Mouse (Mus musculus): ENCODE data around the gene Pde8b. TPM values are rescaled to one million over a fixed set of nuclear protein-coding genes. Genes with fewer than 3 reads are reported as not detected.

Pde8b gene
- polyA plus RNA-seq, 1 experiment, result 46.6 TPM

- DNase-seq (ENCODE audit: extremely low spot score in 1 of 2, low spot score in 1 of 2), result no peak
These were observed 158.3 kb downstream of the Pde8b start for GRCm38 (mm10) chr13:95091546-95092445.

- peak; percentile 56 to 72 for DNase-seq (ENCODE audit: extremely low spot score in 1 of 2, low spot score in 1 of 2)
These were observed 162.8 kb downstream of the Pde8b start for GRCm38 (mm10) chr13:95087358-95087787.

- DNase-seq (ENCODE audit: extremely low spot score in 1 of 2, low spot score in 1 of 2), result no peak
These were observed 164.1 kb downstream of the Pde8b start for GRCm38 (mm10) chr13:95086033-95086432.

GRCm38 (mm10) chr13:95082611-95083010 is 167.5 kb downstream of the Pde8b start:
- no peak for DNase-seq (ENCODE audit: extremely low spot score in 1 of 2, low spot score in 1 of 2)

GRCm38 (mm10) chr13:95081082-95081481 is 169.1 kb downstream of the Pde8b start:
- DNase-seq (ENCODE audit: extremely low spot score in 1 of 2, low spot score in 1 of 2), result peak; percentile 62 to 63

- no peak for DNase-seq (ENCODE audit: extremely low spot score in 1 of 2, low spot score in 1 of 2)
These were observed 171.6 kb downstream of the Pde8b start for GRCm38 (mm10) chr13:95078492-95078891.

GRCm38 (mm10) chr13:95077688-95078087 is 172.4 kb downstream of the Pde8b start:
- no peak for DNase-seq (ENCODE audit: extremely low spot score in 1 of 2, low spot score in 1 of 2)

- DNase-seq (ENCODE audit: extremely low spot score in 1 of 2, low spot score in 1 of 2), result no peak
These were observed 174.0 kb downstream of the Pde8b start for GRCm38 (mm10) chr13:95076142-95076541.

GRCm38 (mm10) chr13:95073445-95074172 is 176.5 kb downstream of the Pde8b start:
- no peak for DNase-seq (ENCODE audit: extremely low spot score in 1 of 2, low spot score in 1 of 2)

- no peak for DNase-seq (ENCODE audit: extremely low spot score in 1 of 2, low spot score in 1 of 2)
These were observed 179.9 kb downstream of the Pde8b start for GRCm38 (mm10) chr13:95070268-95070667.

- no peak for DNase-seq (ENCODE audit: extremely low spot score in 1 of 2, low spot score in 1 of 2)
These were observed 182.3 kb downstream of the Pde8b start for GRCm38 (mm10) chr13:95067854-95068253.

- DNase-seq (ENCODE audit: extremely low spot score in 1 of 2, low spot score in 1 of 2), result no peak
These were observed 186.6 kb downstream of the Pde8b start for GRCm38 (mm10) chr13:95063390-95064017.

GRCm38 (mm10) chr13:95058885-95059284 is 191.3 kb downstream of the Pde8b start:
- no peak for DNase-seq (ENCODE audit: extremely low spot score in 1 of 2, low spot score in 1 of 2)

GRCm38 (mm10) chr13:95056501-95057280 is 193.4 kb downstream of the Pde8b start:
- no peak for DNase-seq (ENCODE audit: extremely low spot score in 1 of 2, low spot score in 1 of 2)

GRCm38 (mm10) chr13:95055742-95056388 is 194.3 kb downstream of the Pde8b start:
- DNase-seq (ENCODE audit: extremely low spot score in 1 of 2, low spot score in 1 of 2), result no peak

- no peak for DNase-seq (ENCODE audit: extremely low spot score in 1 of 2, low spot score in 1 of 2)
These were observed 197.7 kb downstream of the Pde8b start for GRCm38 (mm10) chr13:95052421-95052820.

- no peak for DNase-seq (ENCODE audit: extremely low spot score in 1 of 2, low spot score in 1 of 2)
These were observed 199.7 kb downstream of the Pde8b start for GRCm38 (mm10) chr13:95050398-95050797.

- DNase-seq (ENCODE audit: extremely low spot score in 1 of 2, low spot score in 1 of 2), result no peak
These were observed 206.0 kb downstream of the Pde8b start for GRCm38 (mm10) chr13:95044108-95044507.

GRCm38 (mm10) chr13:95040140-95040738 is 209.9 kb downstream of the Pde8b start:
- no peak for DNase-seq (ENCODE audit: extremely low spot score in 1 of 2, low spot score in 1 of 2)

All from frontal cortex, adult 2 months (tissue).